Mouse (Mus musculus): ENCODE results near the gene Trappc6b. TPM values are rescaled to one million over a fixed set of nuclear protein-coding genes. Genes with fewer than 3 reads are reported as not detected.
A peak's percentile ranks its signal among the peaks of the same experiment; 100 is the strongest.

Trappc6b gene
- polyA plus RNA-seq, 1 experiment from 2014 or later: 90.5 TPM

- 0 out of 2 replicates have a peak, but pooled peaks cover 6% of the 10 kb centered on the region for H3K36me3 ChIP-seq (ENCODE audit: control insufficient read depth, insufficient read depth, low read length)
- H3K27ac ChIP-seq (ENCODE audit: low read length): peak overlapping the region; percentile 78
- no peak overlapping the region for H3K9ac ChIP-seq (ENCODE audit: low read length)
- peak; percentile 78 for ATAC-seq (ENCODE audit: insufficient read depth, low FRiP score)
- H3K4me1 ChIP-seq (ENCODE audit: control insufficient read depth, insufficient read depth, low read length): no peaks in the 10 kb centered on the region
- no peaks in the 10 kb centered on the region for H3K9me3 ChIP-seq (replicated peaks; ENCODE audit: control insufficient read depth, low read length)
- H3K4me2 ChIP-seq (ENCODE audit: low read depth, low read length): peak overlapping the region; percentile 16; the same call in 1 of the 2 replicates
- WGBS: 9% methylated on average over 23 of the region's 23 CpGs
- no peaks in the 10 kb centered on the region for H3K27me3 ChIP-seq (ENCODE audit: control insufficient read depth, insufficient read depth, low read length)
- no peak overlapping the region for H3K4me3 ChIP-seq (replicated peaks; ENCODE audit: low read length)
Measured at GRCm38 (mm10) chr12:59039971-59040844, 21.1 kb downstream of the Trappc6b start.

- H3K27ac ChIP-seq (ENCODE audit: low read length): no peak overlapping the region
- no peak overlapping the region for H3K9ac ChIP-seq (ENCODE audit: low read length)
- WGBS: 71% methylated on average over 10 of the region's 10 CpGs
- peak overlapping the region; percentile 16; the same call in 1 of the 2 replicates for H3K4me2 ChIP-seq (ENCODE audit: low read depth, low read length)
- no peaks in the 10 kb centered on the region for H3K9me3 ChIP-seq (replicated peaks; ENCODE audit: control insufficient read depth, low read length)
- ATAC-seq (ENCODE audit: insufficient read depth, low FRiP score): no peak
- H3K4me1 ChIP-seq (ENCODE audit: control insufficient read depth, insufficient read depth, low read length): no peaks in the 10 kb centered on the region
- H3K4me3 ChIP-seq (replicated peaks; ENCODE audit: low read length): no peak overlapping the region
- H3K36me3 ChIP-seq (ENCODE audit: control insufficient read depth, insufficient read depth, low read length): 0 out of 2 replicates have a peak, but pooled peaks cover 3% of the 10 kb centered on the region
- no peaks in the 10 kb centered on the region for H3K27me3 ChIP-seq (ENCODE audit: control insufficient read depth, insufficient read depth, low read length)
Measured at GRCm38 (mm10) chr12:59039162-59039970, 21.9 kb downstream of the Trappc6b start.

- 53% methylated on average over 5 of the region's 5 CpGs for WGBS
- Histone ChIP-seq H3K4me1 (ENCODE audit: control insufficient read depth, insufficient read depth, low read length) (no peaks in the 10 kb centered on the region), H3K9me3 (replicated peaks; ENCODE audit: control insufficient read depth, low read length) (no peaks in the 10 kb centered on the region), H3K36me3 (ENCODE audit: control insufficient read depth, insufficient read depth, low read length) (no peaks in the 10 kb centered on the region), H3K9ac (ENCODE audit: low read length) (no peak overlapping the region), H3K27me3 (ENCODE audit: control insufficient read depth, insufficient read depth, low read length) (no peaks in the 10 kb centered on the region), H3K27ac (ENCODE audit: low read length) (no peak overlapping the region), H3K4me2 (ENCODE audit: low read depth, low read length) (no peak overlapping the region), H3K4me3 (replicated peaks; ENCODE audit: low read length) (no peak overlapping the region)
- no peak for ATAC-seq (ENCODE audit: insufficient read depth, low FRiP score)
Measured at GRCm38 (mm10) chr12:59032101-59032500, 29.2 kb downstream of the Trappc6b start.

- H3K36me3 ChIP-seq (ENCODE audit: control insufficient read depth, insufficient read depth, low read length): peaks cover 8% of the 10 kb centered on the region
- H3K9me3 ChIP-seq (replicated peaks; ENCODE audit: control insufficient read depth, low read length): no peaks in the 10 kb centered on the region
- no peak overlapping the region for H3K9ac ChIP-seq (ENCODE audit: low read length)
- no peak overlapping the region for H3K27ac ChIP-seq (ENCODE audit: low read length)
- H3K4me2 ChIP-seq (ENCODE audit: low read depth, low read length): no peak overlapping the region
- no peaks in the 10 kb centered on the region for H3K4me1 ChIP-seq (ENCODE audit: control insufficient read depth, insufficient read depth, low read length)
- H3K4me3 ChIP-seq (replicated peaks; ENCODE audit: low read length): no peak overlapping the region
- 73% methylated on average over 4 of the region's 4 CpGs for WGBS
- no peak for ATAC-seq (ENCODE audit: insufficient read depth, low FRiP score)
- H3K27me3 ChIP-seq (ENCODE audit: control insufficient read depth, insufficient read depth, low read length): no peaks in the 10 kb centered on the region
Measured at GRCm38 (mm10) chr12:59021306-59021705, 40.0 kb downstream of the Trappc6b start.

GRCm38 (mm10) chr12:59019891-59020290, 41.4 kb downstream of the Trappc6b start:
- no peaks in the 10 kb centered on the region for H3K27me3 ChIP-seq (ENCODE audit: control insufficient read depth, insufficient read depth, low read length)
- no peak overlapping the region for H3K4me3 ChIP-seq (replicated peaks; ENCODE audit: low read length)
- WGBS: 87% methylated on average over 2 of the region's 2 CpGs
- H3K9ac ChIP-seq (ENCODE audit: low read length): no peak overlapping the region
- H3K4me2 ChIP-seq (ENCODE audit: low read depth, low read length): no peak overlapping the region
- no peak for ATAC-seq (ENCODE audit: insufficient read depth, low FRiP score)
- H3K27ac ChIP-seq (ENCODE audit: low read length): no peak overlapping the region
- no peaks in the 10 kb centered on the region for H3K4me1 ChIP-seq (ENCODE audit: control insufficient read depth, insufficient read depth, low read length)
- peaks cover 8% of the 10 kb centered on the region for H3K36me3 ChIP-seq (ENCODE audit: control insufficient read depth, insufficient read depth, low read length)
- no peaks in the 10 kb centered on the region for H3K9me3 ChIP-seq (replicated peaks; ENCODE audit: control insufficient read depth, low read length)

- no peak for ATAC-seq (ENCODE audit: insufficient read depth, low FRiP score)
- no peak overlapping the region for H3K27ac ChIP-seq (ENCODE audit: low read length)
- no peak overlapping the region for H3K9ac ChIP-seq (ENCODE audit: low read length)
- H3K36me3 ChIP-seq (ENCODE audit: control insufficient read depth, insufficient read depth, low read length): peaks cover 8% of the 10 kb centered on the region
- H3K4me3 ChIP-seq (replicated peaks; ENCODE audit: low read length): no peak overlapping the region
- no peak overlapping the region for H3K4me2 ChIP-seq (ENCODE audit: low read depth, low read length)
- H3K4me1 ChIP-seq (ENCODE audit: control insufficient read depth, insufficient read depth, low read length): no peaks in the 10 kb centered on the region
- no peaks in the 10 kb centered on the region for H3K9me3 ChIP-seq (replicated peaks; ENCODE audit: control insufficient read depth, low read length)
- 73% methylated on average over 8 of the region's 8 CpGs for WGBS
- H3K27me3 ChIP-seq (ENCODE audit: control insufficient read depth, insufficient read depth, low read length): no peaks in the 10 kb centered on the region
Measured at GRCm38 (mm10) chr12:59017970-59018369, 43.3 kb downstream of the Trappc6b start.

GRCm38 (mm10) chr12:59013234-59013633, 48.0 kb downstream of the Trappc6b start, which contains the start of gene Gemin2:
Gene Gemin2 (plus strand): TSS chr12:59013393.
- Histone ChIP-seq H3K4me2 (ENCODE audit: low read depth, low read length) (peak within 1 kb of the TSS; percentile 90), H3K36me3 (ENCODE audit: control insufficient read depth, insufficient read depth, low read length) (no peaks in the 10 kb centered on the region), H3K4me3 (replicated peaks; ENCODE audit: low read length) (peak within 1 kb of the TSS; percentile 92), H3K9me3 (replicated peaks; ENCODE audit: control insufficient read depth, low read length) (no peaks in the 10 kb centered on the region), H3K4me1 (ENCODE audit: control insufficient read depth, insufficient read depth, low read length) (peaks cover 21% of the 10 kb centered on the region), H3K27ac (ENCODE audit: low read length) (peak within 1 kb of the TSS; percentile 92), H3K9ac (ENCODE audit: low read length) (peak within 1 kb of the TSS; percentile 87), H3K27me3 (ENCODE audit: control insufficient read depth, insufficient read depth, low read length) (no peaks in the 10 kb centered on the region)
- WGBS: under 1% methylated on average over 28 of the region's 28 CpGs
- ATAC-seq (ENCODE audit: insufficient read depth, low FRiP score): peak; percentile 71

GRCm38 (mm10) chr12:59012710-59013091, 48.6 kb downstream of the Trappc6b start:
- H3K4me3 ChIP-seq (replicated peaks; ENCODE audit: low read length): peak overlapping the region; percentile 92
- peak overlapping the region; percentile 92 for H3K27ac ChIP-seq (ENCODE audit: low read length)
- 2% methylated on average over 7 of the region's 7 CpGs for WGBS
- H3K4me1 ChIP-seq (ENCODE audit: control insufficient read depth, insufficient read depth, low read length): peaks cover 26% of the 10 kb centered on the region
- H3K36me3 ChIP-seq (ENCODE audit: control insufficient read depth, insufficient read depth, low read length): no peaks in the 10 kb centered on the region
- H3K9me3 ChIP-seq (replicated peaks; ENCODE audit: control insufficient read depth, low read length): no peaks in the 10 kb centered on the region
- H3K9ac ChIP-seq (ENCODE audit: low read length): peak overlapping the region; percentile 87
- H3K4me2 ChIP-seq (ENCODE audit: low read depth, low read length): peak overlapping the region; percentile 90
- no peak for ATAC-seq (ENCODE audit: insufficient read depth, low FRiP score)
- no peaks in the 10 kb centered on the region for H3K27me3 ChIP-seq (ENCODE audit: control insufficient read depth, insufficient read depth, low read length)

All from stomach, embryonic 16.5 days (tissue).